Mouse (Mus musculus) heart, embryonic 15.5 days (tissue): Measurements from ENCODE around the gene Dok5. TPM values are rescaled to one million over a fixed set of nuclear protein-coding genes. Genes with fewer than 3 reads are reported as not detected.

ENCODE experiments used
- ATAC-seq: fragments of 200-750 bp; cut with Nextera tagmentation; replicated peaks from 2 replicates; pipeline ENCODE4 v1.8.0; 2017; ENCODE audit warnings: low read depth, moderate TSS enrichment; ENCODE audit not compliant: insufficient number of reproducible peaks, insufficient read depth, low FRiP score
- H3K27ac ChIP-seq: fragments of 300-500 bp; sonication (generic); 2 replicates; pipeline ENCODE4 v1.5.1; 2015; ENCODE audit warnings: mild to moderate bottlenecking, inconsistent platforms
- H3K27me3 ChIP-seq: fragments of 300-500 bp; sonication (generic); 2 replicates; pipeline ENCODE4 v1.6.1; 2015; ENCODE audit warnings: inconsistent platforms
- H3K36me3 ChIP-seq: fragments of 300-500 bp; sonication (generic); 2 replicates; pipeline ENCODE4 v1.6.1; 2015; ENCODE audit warnings: mild to moderate bottlenecking, inconsistent platforms
- H3K4me1 ChIP-seq: fragments of 300-500 bp; sonication (generic); replicated peaks from 2 replicates; pipeline ENCODE4 v1.6.1; 2015; ENCODE audit warnings: inconsistent platforms
- H3K4me2 ChIP-seq: fragments of 300-500 bp; sonication (generic); 2 replicates; pipeline ENCODE4 v1.6.1; 2015; ENCODE audit warnings: inconsistent platforms, mild to moderate bottlenecking, moderate library complexity
- H3K4me3 ChIP-seq: fragments of 300-500 bp; sonication (generic); 2 replicates; pipeline ENCODE4 v1.5.1; 2015; ENCODE audit warnings: mild to moderate bottlenecking, inconsistent platforms
- H3K9ac ChIP-seq: fragments of 300-500 bp; sonication (generic); 2 replicates; pipeline ENCODE4 v1.6.1; 2015; ENCODE audit warnings: mild to moderate bottlenecking, inconsistent platforms
- H3K9me3 ChIP-seq: fragments of 300-500 bp; sonication (generic); replicated peaks from 2 replicates; pipeline ENCODE4 v1.6.1; 2016; ENCODE audit warnings: inconsistent platforms
- WGBS: fragments of 180-500 bp; shearing (Covaris S2); methylation state at CpG from one replicate; pipeline ENCODE4 v1.1.7; 2015; ENCODE audit warnings: mixed read lengths; 5-methylcytosine and 5-hydroxymethylcytosine counted together
- polyA plus RNA-seq: library from polyadenylated mRNA; unstranded; fragments of >200 nt; fragmentation: Nextera tagmentation; extraction: Ambion mirVana; gene quantifications from 2 replicates; pipeline ENCODE4 v1.2.1, GENCODE M21; 2015

The Dok5 gene
- polyA plus RNA-seq, 1 experiment from 2014 or later, result 5.6 TPM

- ATAC-seq, result no peak
- Histone ChIP-seq H3K4me3 (no peak overlapping the region), H3K27me3 (no peaks in the 10 kb centered on the region), H3K4me2 (no peak overlapping the region), H3K4me1 (peaks cover 9% of the 10 kb centered on the region), H3K36me3 (no peaks in the 10 kb centered on the region), H3K27ac (no peak overlapping the region), H3K9ac (no peak overlapping the region), H3K9me3 (no peaks in the 10 kb centered on the region)
- 33% methylated on average over 1 of the region's 1 CpGs for WGBS
Measured at GRCm38 (mm10) chr2:170771555-170771954, 39.9 kb downstream of the Dok5 start.

GRCm38 (mm10) chr2:170772126-170772884 lies 40.7 kb downstream of the Dok5 start:
- H3K4me3 ChIP-seq, result no peak overlapping the region; the same call in 1 of the 2 replicates
- no peak for ATAC-seq

GRCm38 (mm10) chr2:170772885-170773270 lies 41.3 kb downstream of the Dok5 start:
- 59% methylated on average over 8 of the region's 8 CpGs for WGBS
- no peak for ATAC-seq
- H3K36me3 ChIP-seq, result no peaks in the 10 kb centered on the region

More at GRCm38 (mm10) chr2:170772126-170772884, 40.7 kb downstream of the Dok5 start:
- H3K4me2 ChIP-seq, result peak overlapping the region; percentile 38
- no peaks in the 10 kb centered on the region for H3K36me3 ChIP-seq
- no peak overlapping the region for H3K27ac ChIP-seq
- peaks cover 9% of the 10 kb centered on the region for H3K4me1 ChIP-seq
- no peaks in the 10 kb centered on the region for H3K27me3 ChIP-seq
- no peaks in the 10 kb centered on the region for H3K9me3 ChIP-seq
- no peak overlapping the region for H3K9ac ChIP-seq
- WGBS, result 22% methylated on average over 19 of the region's 19 CpGs

GRCm38 (mm10) chr2:170775577-170775976 lies 44.0 kb downstream of the Dok5 start:
- H3K4me2 ChIP-seq, result no peak overlapping the region
- H3K27ac ChIP-seq, result no peak overlapping the region
- H3K9ac ChIP-seq, result no peak overlapping the region
- H3K4me3 ChIP-seq, result no peak overlapping the region
- no peaks in the 10 kb centered on the region for H3K9me3 ChIP-seq
- no peaks in the 10 kb centered on the region for H3K27me3 ChIP-seq
- no peak for ATAC-seq
- no peaks in the 10 kb centered on the region for H3K36me3 ChIP-seq
- H3K4me1 ChIP-seq, result peaks cover 4% of the 10 kb centered on the region
- 85% methylated on average over 15 of the region's 15 CpGs for WGBS

More at GRCm38 (mm10) chr2:170772885-170773270, 41.3 kb downstream of the Dok5 start:
- Histone ChIP-seq H3K4me3 (no peak overlapping the region), H3K4me1 (peaks cover 4% of the 10 kb centered on the region), H3K27ac (no peak overlapping the region), H3K4me2 (no peak overlapping the region), H3K9me3 (no peaks in the 10 kb centered on the region), H3K27me3 (no peaks in the 10 kb centered on the region), H3K9ac (no peak overlapping the region)

GRCm38 (mm10) chr2:170776107-170776506 lies 44.5 kb downstream of the Dok5 start:
- Histone ChIP-seq H3K36me3 (no peaks in the 10 kb centered on the region), H3K27me3 (no peaks in the 10 kb centered on the region), H3K4me3 (no peak overlapping the region), H3K27ac (no peak overlapping the region), H3K4me2 (no peak overlapping the region), H3K4me1 (peaks cover 4% of the 10 kb centered on the region), H3K9ac (no peak overlapping the region), H3K9me3 (no peaks in the 10 kb centered on the region)
- no peak for ATAC-seq
- WGBS, result 86% methylated on average over 11 of the region's 11 CpGs

- H3K4me1 ChIP-seq, result no peaks in the 10 kb centered on the region
- no peak overlapping the region for H3K4me3 ChIP-seq
- 66% methylated on average over 6 of the region's 6 CpGs for WGBS
- H3K9ac ChIP-seq, result no peak overlapping the region
- no peaks in the 10 kb centered on the region for H3K27me3 ChIP-seq
- H3K27ac ChIP-seq, result no peak overlapping the region
- H3K36me3 ChIP-seq, result no peaks in the 10 kb centered on the region
- no peak overlapping the region for H3K4me2 ChIP-seq
- no peak for ATAC-seq
- H3K9me3 ChIP-seq, result no peaks in the 10 kb centered on the region
Measured at GRCm38 (mm10) chr2:170777572-170777971, 46.0 kb downstream of the Dok5 start.

GRCm38 (mm10) chr2:170780010-170780750 lies 48.6 kb downstream of the Dok5 start:
- H3K27me3 ChIP-seq, result no peaks in the 10 kb centered on the region
- no peaks in the 10 kb centered on the region for H3K4me1 ChIP-seq
- WGBS, result 89% methylated on average over 11 of the region's 11 CpGs
- H3K27ac ChIP-seq, result no peak overlapping the region
- no peak overlapping the region for H3K9ac ChIP-seq
- H3K4me2 ChIP-seq, result no peak overlapping the region
- no peak overlapping the region for H3K4me3 ChIP-seq
- no peaks in the 10 kb centered on the region for H3K36me3 ChIP-seq
- no peaks in the 10 kb centered on the region for H3K9me3 ChIP-seq
- no peak for ATAC-seq

GRCm38 (mm10) chr2:170788101-170788500 lies 56.5 kb downstream of the Dok5 start:
- H3K27me3 ChIP-seq, result no peaks in the 10 kb centered on the region
- no peak overlapping the region for H3K4me3 ChIP-seq
- H3K9ac ChIP-seq, result no peak overlapping the region
- ATAC-seq, result no peak
- no peak overlapping the region for H3K4me2 ChIP-seq
- H3K27ac ChIP-seq, result no peak overlapping the region
- H3K36me3 ChIP-seq, result no peaks in the 10 kb centered on the region
- no peaks in the 10 kb centered on the region for H3K9me3 ChIP-seq
- H3K4me1 ChIP-seq, result no peaks in the 10 kb centered on the region
- 89% methylated on average over 10 of the region's 10 CpGs for WGBS

- Histone ChIP-seq H3K27ac (no peak overlapping the region), H3K4me2 (no peak overlapping the region), H3K36me3 (no peaks in the 10 kb centered on the region), H3K4me1 (no peaks in the 10 kb centered on the region), H3K27me3 (no peaks in the 10 kb centered on the region), H3K4me3 (no peak overlapping the region), H3K9ac (no peak overlapping the region), H3K9me3 (no peaks in the 10 kb centered on the region)
- ATAC-seq, result no peak
- 31% methylated on average over 8 of the region's 8 CpGs for WGBS
Measured at GRCm38 (mm10) chr2:170791332-170792017, 59.9 kb downstream of the Dok5 start.

- 72% methylated on average over 3 of the region's 3 CpGs for WGBS
- no peak overlapping the region for H3K4me2 ChIP-seq
- no peak for ATAC-seq
Measured at GRCm38 (mm10) chr2:170795242-170795641, 63.6 kb downstream of the Dok5 start.

GRCm38 (mm10) chr2:170802984-170803383 lies 71.4 kb downstream of the Dok5 start:
- Histone ChIP-seq H3K27ac (no peak overlapping the region), H3K4me2 (no peak overlapping the region), H3K4me1 (peaks cover 3% of the 10 kb centered on the region; the same call in 1 of the 2 replicates), H3K4me3 (no peak overlapping the region), H3K36me3 (no peaks in the 10 kb centered on the region), H3K9ac (no peak overlapping the region), H3K9me3 (no peaks in the 10 kb centered on the region), H3K27me3 (no peaks in the 10 kb centered on the region)
- 64% methylated on average over 6 of the region's 6 CpGs for WGBS
- ATAC-seq, result no peak

More at GRCm38 (mm10) chr2:170795242-170795641, 63.6 kb downstream of the Dok5 start:
- H3K4me3 ChIP-seq, result no peak overlapping the region
- H3K4me1 ChIP-seq, result no peaks in the 10 kb centered on the region
- H3K36me3 ChIP-seq, result no peaks in the 10 kb centered on the region
- no peaks in the 10 kb centered on the region for H3K9me3 ChIP-seq
- no peak overlapping the region for H3K27ac ChIP-seq
- H3K27me3 ChIP-seq, result no peaks in the 10 kb centered on the region
- H3K9ac ChIP-seq, result no peak overlapping the region
